24 mouse cellular contexts compared by ENCODE assay signal in the genomic region with DNA sequence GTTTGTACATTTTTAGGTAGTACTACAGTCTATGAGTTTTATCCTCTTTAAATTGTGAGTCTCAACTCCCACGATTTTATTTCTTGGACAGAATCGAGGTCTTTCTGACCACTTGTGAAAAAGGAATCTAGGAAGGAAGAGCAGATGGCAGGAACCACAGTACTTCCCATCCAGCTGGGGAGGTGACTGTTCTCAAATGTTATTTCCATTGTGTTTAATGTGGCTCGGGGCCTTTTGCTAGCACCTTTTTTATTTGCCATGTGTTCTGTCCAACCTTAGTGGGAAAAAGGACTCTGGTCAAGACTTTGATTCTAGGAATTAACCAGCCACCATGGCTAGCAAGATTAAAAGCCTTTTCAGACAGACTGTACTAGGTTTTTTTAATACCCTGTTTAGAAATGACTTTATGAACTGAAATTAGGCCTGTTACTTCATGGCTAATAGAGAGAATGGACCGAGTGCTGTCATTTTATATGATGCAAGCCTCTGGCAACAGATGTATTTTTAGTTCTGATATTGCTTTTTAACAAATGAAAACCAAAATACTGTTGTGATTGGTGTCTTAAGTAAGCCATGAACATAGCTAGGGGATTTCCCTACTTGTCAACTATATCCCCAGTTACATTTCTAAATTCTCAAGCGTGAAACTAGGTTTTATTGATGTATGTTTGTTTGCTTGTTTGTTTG.
DNase-seq lines count a peak whose midpoint lies in the region; ATAC-seq and TF ChIP-seq lines count a peak whose summit lies in the region.
"Had no signal": no experiment of that assay in that cellular context is flagged by ENCODE, and none has a peak within 500 bp of the region (broad histone marks: within the 10 kb centered on the region; RNA-seq: fewer than 3 reads in every experiment).

No protein-coding gene starts in this region.

- H3K9ac ChIP-seq in CH12.LX (ENCODE audit: insufficient read depth, low read depth) = no peak overlapping the region; the same call in 1 of the 2 replicates
- H3K9ac ChIP-seq: forebrain, embryonic 13.5 days; limb, embryonic 13.5 days; liver, embryonic 12.5 days; liver, postnatal 0 days; midbrain, embryonic 13.5 days had no signal

- in situ Hi-C loops in CH12.LX (cut with MboI; ENCODE audit: low pct_ligation_motif_present, low pct_unique_long_range_greater_than_20kb, low sequenced_read_pairs) = no loop called here

- H3K9me3 ChIP-seq in CH12.LX (replicated peaks; ENCODE audit: low read length) = no peaks in the 10 kb centered on the region
- H3K9me3 ChIP-seq: forebrain, embryonic 13.5 days; limb, embryonic 13.5 days; liver, embryonic 12.5 days; midbrain, embryonic 13.5 days had no signal

- dilution Hi-C loops in CH12.LX (cut with MboI; ENCODE audit: extremely low pct_ligation_motif_present, extremely low pct_unique_long_range_greater_than_20kb, low sequenced_read_pairs) = no loop called here

- no peaks in the 10 kb centered on the region for H3K79me2 ChIP-seq in CH12.LX (replicated peaks; ENCODE audit: control insufficient read depth, extremely low read depth, insufficient read depth, poor library complexity, severe bottlenecking)

- 0 out of 2 replicates have a peak, but pooled peaks have one; percentile 49 for TF ChIP-seq EP300 in CH12.LX (IDR thresholded peaks at IDR 0.05; ENCODE audit: low read length)

- no peak for TF ChIP-seq POLR2A in CH12.LX (IDR thresholded peaks at IDR 0.05; ENCODE audit: low read depth, low read length)

- no peak overlapping the region for H3K4me2 ChIP-seq in CH12.LX (ENCODE audit: insufficient read depth, low read depth, poor library complexity, severe bottlenecking)
- H3K4me2 ChIP-seq: forebrain, embryonic 13.5 days; limb, embryonic 13.5 days; liver, embryonic 12.5 days; midbrain, embryonic 13.5 days had no signal

- peak; percentile 50; the same call in 1 of the 2 replicates for ATAC-seq in frontal cortex, adult (ENCODE audit: low TSS enrichment)
- ATAC-seq: forebrain, embryonic 13.5 days; intestine, embryonic 16.5 days; liver, embryonic 12.5 days; liver, postnatal 0 days; midbrain, embryonic 13.5 days had no signal

- no peaks in the 10 kb centered on the region for H3K36me3 ChIP-seq in CH12.LX (replicated peaks in 1 of 2; ENCODE audit: control insufficient read depth in 1 of 2, insufficient read depth in 1 of 2, low read length in 1 of 2)
- H3K36me3 ChIP-seq: limb, embryonic 13.5 days; liver, embryonic 12.5 days; midbrain, embryonic 13.5 days had no signal

- H3K4me1 ChIP-seq in CH12.LX (ENCODE audit: control insufficient read depth in 1 of 2, insufficient read depth in 2 of 2) = peaks cover 10 to 25% of the 10 kb centered on the region in 2 experiments
- H3K4me1 ChIP-seq: liver, embryonic 12.5 days had no signal

- no peak for TF ChIP-seq RAD21 in CH12.LX (IDR thresholded peaks at IDR 0.05; ENCODE audit: low read depth, low read length)

- DNase-seq in frontal cortex, postnatal 25 days (ENCODE audit: low spot score in 2 of 2) = no peak
- DNase-seq in CH12.LX (ENCODE audit: extremely low read depth) (no peak), MN1 (ENCODE audit: low spot score) (peak; percentile 33)
- DNase-seq in cerebellum, adult 9-11 months = peak; percentile 23
- DNase-seq in embryo, embryonic 10.5 days (ENCODE audit: low spot score) = no peak
- no peak for DNase-seq in testis, postnatal 10 days (ENCODE audit: low spot score)
- DNase-seq: adrenal gland, postnatal 25 days; B cell, adult 2 months; gastrocnemius, postnatal 10 days; heart, postnatal 14 days; kidney, adult 8-10 months; kidney, postnatal 4 days; liver, postnatal 0 days; right cerebral cortex, postnatal 25 days; thymus, adult 2 months; thymus, postnatal 4 days had no signal

- no peak overlapping the region for H3K4me3 ChIP-seq in CH12.LX (replicated peaks in 1 of 3; ENCODE audit: low read depth in 2 of 3, low read length in 2 of 3, poor library complexity in 1 of 3)
- H3K4me3 ChIP-seq: forebrain, embryonic 13.5 days; limb, embryonic 13.5 days; liver, embryonic 12.5 days; midbrain, embryonic 13.5 days had no signal

- TF ChIP-seq CTCF in CH12.LX (conservative IDR thresholded peaks at IDR 0.05 in 1 of 2, IDR thresholded peaks at IDR 0.05 in 1 of 2; ENCODE audit: low read depth in 2 of 2, low read length in 2 of 2) = no peak

- H3K27me3 ChIP-seq in CH12.LX (replicated peaks) = no peaks in the 10 kb centered on the region
- H3K27me3 ChIP-seq: forebrain, embryonic 13.5 days; limb, embryonic 13.5 days; liver, embryonic 12.5 days; midbrain, embryonic 13.5 days had no signal

- H3K27ac ChIP-seq in CH12.LX (ENCODE audit: insufficient read depth, low read depth) = no peak overlapping the region
- H3K27ac ChIP-seq: forebrain, embryonic 13.5 days; kidney, postnatal 0 days; limb, embryonic 13.5 days; liver, embryonic 12.5 days; macrophage; midbrain, embryonic 13.5 days had no signal

TF ChIP-seq in CH12.LX, 34 proteins besides CTCF, POLR2A, EP300 and RAD21:
- no peak for TF ChIP-seq MAZ (IDR thresholded peaks at IDR 0.05; ENCODE audit: low read depth, low read length)

Comparison
In these comparisons a context has a peak if more than half of its experiments do, and no peak if none do; other contexts are left out.
1. DNase-seq: peak in MN1 (single experiment) and cerebellum, adult 9-11 months (single experiment); none in frontal cortex, postnatal 25 days (0 of 2), CH12.LX (single experiment), embryo, embryonic 10.5 days (single experiment) and testis, postnatal 10 days (single experiment).